Mouse (Mus musculus) left cerebral cortex, adult 11 months (tissue): ENCODE data around the gene Aldh1a2.

ENCODE experiments used
- DNase-seq: peaks from one replicate; pipeline ENCODE4 v3.0.0; 2022; ENCODE audit warnings: low spot score

Gene Aldh1a2

GRCm38 (mm10) chr9:71290730-71291129 lies 75.1 kb downstream of the Aldh1a2 start:
- no peak for DNase-seq

GRCm38 (mm10) chr9:71295501-71295900 lies 79.9 kb downstream of the Aldh1a2 start:
- no peak for DNase-seq

GRCm38 (mm10) chr9:71303594-71303993 lies 88.0 kb downstream of the Aldh1a2 start:
- no peak for DNase-seq

GRCm38 (mm10) chr9:71307106-71307789 lies 91.7 kb downstream of the Aldh1a2 start:
- no peak for DNase-seq

- DNase-seq = no peak
Measured at GRCm38 (mm10) chr9:71315960-71316359, 100.4 kb downstream of the Aldh1a2 start.

- no peak for DNase-seq
Measured at GRCm38 (mm10) chr9:71317096-71317920, 101.7 kb downstream of the Aldh1a2 start.

GRCm38 (mm10) chr9:71317921-71318241 lies 102.3 kb downstream of the Aldh1a2 start:
- DNase-seq = no peak

GRCm38 (mm10) chr9:71319776-71320175 lies 104.2 kb downstream of the Aldh1a2 start:
- DNase-seq = no peak

GRCm38 (mm10) chr9:71320246-71321155 lies 104.9 kb downstream of the Aldh1a2 start:
- no peak for DNase-seq

- no peak for DNase-seq
Measured at GRCm38 (mm10) chr9:71321436-71321835, 105.8 kb downstream of the Aldh1a2 start.

- DNase-seq = no peak
Measured at GRCm38 (mm10) chr9:71321871-71322270, 106.3 kb downstream of the Aldh1a2 start.

- no peak for DNase-seq
Measured at GRCm38 (mm10) chr9:71323303-71323952, 107.8 kb downstream of the Aldh1a2 start.

GRCm38 (mm10) chr9:71324060-71324459 lies 108.5 kb downstream of the Aldh1a2 start:
- no peak for DNase-seq

GRCm38 (mm10) chr9:71326261-71326660 lies 110.7 kb downstream of the Aldh1a2 start:
- no peak for DNase-seq

- no peak for DNase-seq
Measured at GRCm38 (mm10) chr9:71331661-71332060, 116.1 kb downstream of the Aldh1a2 start.

GRCm38 (mm10) chr9:71336674-71337073 lies 121.1 kb downstream of the Aldh1a2 start:
- DNase-seq = no peak

- no peak for DNase-seq
Measured at GRCm38 (mm10) chr9:71337425-71337824, 121.8 kb downstream of the Aldh1a2 start.

- no peak for DNase-seq
Measured at GRCm38 (mm10) chr9:71340116-71340515, 124.5 kb downstream of the Aldh1a2 start.
